Mouse (Mus musculus): Measurements from ENCODE around the gene Prpf31. TPM values are rescaled to one million over a fixed set of nuclear protein-coding genes. Genes with fewer than 3 reads are reported as not detected.
A peak's percentile ranks its signal among the peaks of the same experiment; 100 is the strongest.

Prpf31 gene
- polyA plus RNA-seq, 1 experiment from 2014 or later, result 24.9 TPM

- peaks cover 22% of the 10 kb centered on the region for H3K36me3 ChIP-seq (replicated peaks; ENCODE audit: insufficient read depth, low read length)
- H3K9ac ChIP-seq (replicated peaks), result no peak overlapping the region
- 33% methylated on average over 6 of the region's 6 CpGs for WGBS (ENCODE audit: insufficient replicate concordance)
- DNase-seq, result no peak
- H3K4me2 ChIP-seq (ENCODE audit: low read depth, low read length), result peak overlapping the region; percentile 78
- no peaks in the 10 kb centered on the region for H3K27me3 ChIP-seq (ENCODE audit: insufficient read depth, low read length)
- peak; percentile 61 for ATAC-seq
- peak overlapping the region; percentile 75 for H3K4me3 ChIP-seq (ENCODE audit: low read depth, low read length)
- no peaks in the 10 kb centered on the region for H3K9me3 ChIP-seq (ENCODE audit: low read length)
- peaks cover 14% of the 10 kb centered on the region for H3K4me1 ChIP-seq (ENCODE audit: insufficient read depth)
- TF ChIP-seq EP300 (IDR thresholded peaks at IDR 0.05; ENCODE audit: low read depth) (peak; percentile 30; the same call in 1 of the 2 replicates), CTCF (IDR thresholded peaks at IDR 0.05; ENCODE audit: low read depth) (peak; percentile 68)
- no peak overlapping the region for H3K27ac ChIP-seq (ENCODE audit: low read depth)
Measured at GRCm38 (mm10) chr7:3616389-3617241, 13.2 kb upstream of the Prpf31 start.

DNA sequence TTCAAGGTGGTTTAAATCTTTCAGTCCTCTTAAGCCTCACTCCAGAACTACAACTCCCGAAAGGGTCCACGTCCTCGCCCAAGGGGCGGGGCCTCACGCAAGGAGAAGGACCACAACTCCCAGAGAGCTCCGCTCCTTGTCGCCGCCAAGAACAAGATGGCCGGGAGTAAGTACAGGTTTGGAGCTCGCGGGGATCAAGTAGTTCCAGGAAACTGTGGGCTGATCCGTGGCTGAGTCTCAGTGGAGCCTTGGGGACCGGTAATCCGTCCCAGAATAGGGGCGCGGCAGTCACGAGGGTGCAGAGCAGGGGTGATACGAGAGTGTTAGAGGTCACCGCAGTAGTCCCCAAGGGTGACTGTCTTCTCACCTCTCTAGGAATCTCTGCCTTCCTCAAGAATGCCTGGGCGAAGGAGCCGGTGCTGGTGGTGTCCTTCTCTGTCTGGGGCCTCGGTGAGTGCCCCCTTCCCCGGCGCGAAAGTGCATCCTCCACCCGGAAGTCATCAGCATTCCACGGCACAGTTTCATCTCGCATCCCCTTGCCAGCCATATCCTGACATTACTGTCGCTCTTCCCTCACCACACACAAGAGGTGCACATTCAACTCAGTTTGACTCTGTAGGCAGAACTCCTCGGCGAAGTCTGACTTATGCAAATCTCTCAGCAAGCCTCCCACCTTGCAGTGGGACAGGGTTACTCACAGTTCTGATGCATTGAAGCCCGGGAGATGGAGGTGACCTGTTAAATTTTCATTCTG is 12.4 kb upstream of the Prpf31 start, which contains the start of gene Ndufa3:
Ndufa3 (plus strand) TSS at position 132 of the 754 bp plus-strand sequence.
- H3K9me3 ChIP-seq (ENCODE audit: low read length), result no peaks in the 10 kb centered on the region
- DNase-seq (peak; percentile 89), ATAC-seq (peak; percentile 98)
- H3K4me3 ChIP-seq (ENCODE audit: low read depth, low read length), result peak within 1 kb of the TSS; percentile 75
- peak within 1 kb of the TSS; percentile 78 for H3K4me2 ChIP-seq (ENCODE audit: low read depth, low read length)
- H3K36me3 ChIP-seq (replicated peaks; ENCODE audit: insufficient read depth, low read length), result peaks cover 22% of the 10 kb centered on the region
- peak within 1 kb of the TSS; percentile 75 for H3K9ac ChIP-seq (replicated peaks)
- peak within 1 kb of the TSS; percentile 55 for H3K27ac ChIP-seq (ENCODE audit: low read depth)
- WGBS (ENCODE audit: insufficient replicate concordance), result 1% methylated on average over 31 of the region's 32 CpGs
- peaks cover 14% of the 10 kb centered on the region for H3K4me1 ChIP-seq (ENCODE audit: insufficient read depth)
- TF ChIP-seq EP300 (IDR thresholded peaks at IDR 0.05; ENCODE audit: low read depth) (no peak), CTCF (IDR thresholded peaks at IDR 0.05; ENCODE audit: low read depth) (no peak)
- H3K27me3 ChIP-seq (ENCODE audit: insufficient read depth, low read length), result no peaks in the 10 kb centered on the region

GRCm38 (mm10) chr7:3629030-3629429 is 755 bp upstream of the Prpf31 start:
- H3K9me3 ChIP-seq (ENCODE audit: low read length), result no peaks in the 10 kb centered on the region
- H3K27ac ChIP-seq (ENCODE audit: low read depth), result peak overlapping the region; percentile 93
- TF ChIP-seq CTCF (IDR thresholded peaks at IDR 0.05; ENCODE audit: low read depth) (no peak), EP300 (IDR thresholded peaks at IDR 0.05; ENCODE audit: low read depth) (no peak)
- peak overlapping the region; percentile 73 for H3K4me3 ChIP-seq (ENCODE audit: low read depth, low read length)
- H3K27me3 ChIP-seq (ENCODE audit: insufficient read depth, low read length), result no peaks in the 10 kb centered on the region
- WGBS (ENCODE audit: insufficient replicate concordance), result 35% methylated on average over 4 of the region's 4 CpGs
- peaks cover 19% of the 10 kb centered on the region for H3K36me3 ChIP-seq (replicated peaks; ENCODE audit: insufficient read depth, low read length)
- H3K4me1 ChIP-seq (ENCODE audit: insufficient read depth), result peaks cover 14% of the 10 kb centered on the region
- peak; percentile 6; the same call in 1 of the 2 replicates for ATAC-seq
- peak overlapping the region; percentile 77 for H3K9ac ChIP-seq (replicated peaks)
- no peak for DNase-seq
- H3K4me2 ChIP-seq (ENCODE audit: low read depth, low read length), result peak overlapping the region; percentile 83

DNA sequence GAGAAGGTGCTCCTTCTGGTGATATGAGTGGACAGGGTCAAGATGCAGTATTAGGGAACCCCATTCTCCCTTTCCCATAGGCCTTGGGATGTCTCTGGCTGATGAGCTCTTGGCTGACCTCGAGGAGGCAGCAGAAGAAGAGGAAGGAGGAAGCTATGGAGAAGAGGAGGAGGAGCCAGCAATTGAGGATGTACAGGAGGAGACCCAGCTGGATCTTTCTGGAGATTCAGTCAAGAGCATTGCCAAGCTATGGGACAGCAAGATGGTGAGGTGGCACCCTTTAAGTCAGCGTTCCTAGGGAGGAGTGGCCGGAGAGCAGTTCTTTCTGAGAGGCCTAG is 662 bp downstream of the Prpf31 start:
- ATAC-seq (no peak), DNase-seq (no peak)
- Histone ChIP-seq H3K36me3 (replicated peaks; ENCODE audit: insufficient read depth, low read length) (peaks cover 22% of the 10 kb centered on the region), H3K4me1 (ENCODE audit: insufficient read depth) (peaks cover 14% of the 10 kb centered on the region), H3K4me3 (ENCODE audit: low read depth, low read length) (peak overlapping the region; percentile 73), H3K9ac (replicated peaks) (peak overlapping the region; percentile 77), H3K9me3 (ENCODE audit: low read length) (no peaks in the 10 kb centered on the region), H3K27ac (ENCODE audit: low read depth) (peak overlapping the region; percentile 93; the same call in 1 of the 2 replicates), H3K4me2 (ENCODE audit: low read depth, low read length) (peak overlapping the region; percentile 83), H3K27me3 (ENCODE audit: insufficient read depth, low read length) (no peaks in the 10 kb centered on the region)
- WGBS (ENCODE audit: insufficient replicate concordance), result 50% methylated on average over 3 of the region's 3 CpGs
- TF ChIP-seq EP300 (IDR thresholded peaks at IDR 0.05; ENCODE audit: low read depth), result no peak
- TF ChIP-seq CTCF (IDR thresholded peaks at IDR 0.05; ENCODE audit: low read depth), result no peak

GRCm38 (mm10) chr7:3643412-3643811 is 13.6 kb downstream of the Prpf31 start:
- Histone ChIP-seq H3K27ac (ENCODE audit: low read depth) (no peak overlapping the region), H3K27me3 (ENCODE audit: insufficient read depth, low read length) (no peaks in the 10 kb centered on the region), H3K4me3 (ENCODE audit: low read depth, low read length) (no peak overlapping the region), H3K36me3 (replicated peaks; ENCODE audit: insufficient read depth, low read length) (peaks cover 33% of the 10 kb centered on the region), H3K4me2 (ENCODE audit: low read depth, low read length) (no peak overlapping the region), H3K4me1 (ENCODE audit: insufficient read depth) (peaks cover 23% of the 10 kb centered on the region), H3K9ac (replicated peaks) (no peak overlapping the region), H3K9me3 (ENCODE audit: low read length) (no peaks in the 10 kb centered on the region)
- no peak for TF ChIP-seq EP300 (IDR thresholded peaks at IDR 0.05; ENCODE audit: low read depth)
- ATAC-seq (no peak), DNase-seq (no peak)
- 36% methylated on average over 5 of the region's 5 CpGs for WGBS (ENCODE audit: insufficient replicate concordance)

DNA sequence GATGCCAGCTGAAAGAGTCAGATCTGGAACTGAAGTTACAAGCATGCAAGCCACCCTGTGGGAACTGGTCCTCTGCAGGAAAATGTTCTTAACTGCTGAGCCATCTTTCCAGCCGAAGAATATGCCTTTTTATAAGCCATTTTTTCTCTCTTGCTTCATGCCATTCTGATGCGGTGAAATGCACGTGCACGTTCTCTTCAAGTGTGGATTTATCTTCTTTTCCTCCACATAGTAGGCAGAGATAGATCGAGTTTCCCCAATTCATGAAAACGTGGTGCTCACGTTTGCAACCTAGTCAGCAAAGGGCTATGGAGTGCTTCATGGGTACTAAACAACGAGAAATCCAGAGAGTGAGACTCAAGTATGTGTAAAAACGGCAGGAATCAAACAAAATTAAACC is 14.1 kb downstream of the Prpf31 start:
- 16% methylated on average over 9 of the region's 9 CpGs for WGBS (ENCODE audit: insufficient replicate concordance)
- Histone ChIP-seq H3K27me3 (ENCODE audit: insufficient read depth, low read length) (no peaks in the 10 kb centered on the region), H3K27ac (ENCODE audit: low read depth) (no peak overlapping the region), H3K4me1 (ENCODE audit: insufficient read depth) (peaks cover 23% of the 10 kb centered on the region), H3K9me3 (ENCODE audit: low read length) (no peaks in the 10 kb centered on the region), H3K36me3 (replicated peaks; ENCODE audit: insufficient read depth, low read length) (peaks cover 29% of the 10 kb centered on the region), H3K9ac (replicated peaks) (no peak overlapping the region), H3K4me2 (ENCODE audit: low read depth, low read length) (peak overlapping the region; percentile 74), H3K4me3 (ENCODE audit: low read depth, low read length) (peak overlapping the region; percentile 32)
- TF ChIP-seq CTCF (IDR thresholded peaks at IDR 0.05; ENCODE audit: low read depth) (no peak), EP300 (IDR thresholded peaks at IDR 0.05; ENCODE audit: low read depth) (no peak)
- ATAC-seq, result no peak
- no peak for DNase-seq
